Mouse (Mus musculus) T-cell, adult 66 days (primary cell): Measurements from ENCODE around the gene Sel1l. TPM values are rescaled to one million over a fixed set of nuclear protein-coding genes. Genes with fewer than 3 reads are reported as not detected.

ENCODE experiments used
- total RNA-seq, 2 experiments: library from RNA; stranded (reverse); gene quantifications; 3 replicates in 1 of 2; 4 replicates in 1 of 2; pipeline ENCODE4 v1.2.4; 2023

Gene Sel1l
- 10 to 100 TPM; 56.8 to 60.1 TPM for total RNA-seq

DNA sequence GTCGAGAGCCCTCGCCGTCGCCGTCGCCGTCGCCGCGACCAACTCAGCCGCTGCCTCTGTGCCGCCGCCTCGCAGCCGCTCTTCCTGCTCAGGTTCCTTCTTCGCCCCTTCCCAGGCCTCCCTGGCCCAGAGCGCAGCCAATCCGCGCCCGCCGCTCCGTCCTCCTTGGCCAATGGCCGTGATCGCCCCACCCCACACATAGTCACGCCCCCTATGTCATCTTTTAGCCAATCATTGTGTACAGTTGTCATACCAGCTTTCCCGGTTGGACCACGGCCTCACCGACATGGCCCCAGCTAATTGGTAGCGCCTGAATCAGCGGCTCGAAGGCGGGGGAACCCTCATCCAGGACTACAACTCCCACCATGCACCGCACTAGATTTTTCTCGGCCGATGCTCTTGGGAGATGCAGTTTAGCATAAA, at the start of gene Sel1l:
Sel1l (minus strand) TSS at position 113 of the 423 bp plus-strand sequence.

DNA sequence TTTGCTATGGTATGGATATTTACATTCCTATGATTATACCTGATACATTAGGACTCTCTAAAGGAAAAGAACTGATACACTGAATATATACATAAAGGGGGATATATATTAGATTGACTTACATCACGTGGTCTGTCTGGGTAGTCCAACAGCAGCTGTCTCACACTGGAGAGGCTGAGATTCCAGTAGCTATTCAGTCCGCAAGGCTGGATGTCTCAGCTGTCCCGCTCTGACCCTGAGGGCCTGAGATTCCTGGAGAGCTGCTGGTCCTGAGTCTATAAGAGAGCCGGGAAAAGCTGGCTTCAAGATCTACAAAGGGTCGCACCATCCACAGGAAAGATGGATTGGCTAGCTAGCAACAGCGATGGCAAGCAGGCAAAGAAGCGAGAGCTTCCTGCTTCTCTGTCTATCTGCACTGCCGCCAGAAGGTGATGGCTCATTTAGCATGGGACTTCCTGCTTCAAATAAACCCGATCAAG, 61.0 kb downstream of the Sel1l start, which contains the start of gene Ston2:
Ston2 (minus strand) TSS at position 429 of the 479 bp plus-strand sequence.

Other genes starting within 250 kb of the Sel1l start
- 1 to 10 TPM; 2.4 to 3.2 TPM for gene Ston2, start 60.8 kb downstream of the Sel1l start, total RNA-seq